Mouse (Mus musculus) limb, embryonic 11.5 days (tissue): ENCODE measurements around the gene Ptbp3. TPM values are rescaled to one million over a fixed set of nuclear protein-coding genes. Genes with fewer than 3 reads are reported as not detected.

Experiments used
- ATAC-seq: fragments of 200-750 bp; cut with Nextera tagmentation; 2 replicates; pipeline ENCODE4 v1.8.0; 2017; ENCODE audit warnings: low read depth; ENCODE audit not compliant: insufficient number of reproducible peaks, low FRiP score, low TSS enrichment
- DNase-seq: peaks from one replicate; pipeline ENCODE4 v3.0.0-alpha.2; 2015; ENCODE audit warnings: low spot score
- H3K27ac ChIP-seq: fragments of 300-500 bp; sonication (generic); replicated peaks from 2 replicates; pipeline ENCODE4 v1.5.1; 2014; ENCODE audit warnings: low read depth, mild to moderate bottlenecking, low read length
- H3K27me3 ChIP-seq: fragments of 300-500 bp; sonication (generic); 2 replicates; pipeline ENCODE4 v1.6.1; 2014; ENCODE audit warnings: mild to moderate bottlenecking, low read length, mixed read lengths; ENCODE audit not compliant: control insufficient read depth, insufficient read depth
- H3K36me3 ChIP-seq: fragments of 300-500 bp; sonication (generic); 2 replicates; pipeline ENCODE4 v1.6.1; 2014; ENCODE audit warnings: mild to moderate bottlenecking, low read length, moderate library complexity, mixed read lengths; ENCODE audit not compliant: control insufficient read depth, insufficient read depth
- H3K4me1 ChIP-seq: fragments of 300-500 bp; sonication (generic); 2 replicates; pipeline ENCODE4 v1.6.1; 2014; ENCODE audit warnings: low read length, mixed read lengths; ENCODE audit not compliant: control insufficient read depth, insufficient read depth
- H3K4me2 ChIP-seq: fragments of 300-500 bp; sonication (generic); 2 replicates; pipeline ENCODE4 v1.6.1; 2014; ENCODE audit warnings: low read depth, mild to moderate bottlenecking, moderate library complexity; ENCODE audit not compliant: severe bottlenecking
- H3K4me3 ChIP-seq: fragments of 300-500 bp; sonication (generic); 2 replicates; pipeline ENCODE4 v1.5.1; 2014; ENCODE audit warnings: low read depth, low read length
- H3K9ac ChIP-seq: fragments of 300-500 bp; sonication (generic); 2 replicates; pipeline ENCODE4 v1.6.1; 2014; ENCODE audit warnings: mild to moderate bottlenecking, low read length
- H3K9me3 ChIP-seq: fragments of 300-500 bp; sonication (generic); 2 replicates; pipeline ENCODE4 v1.6.1; 2016; ENCODE audit warnings: low read length; ENCODE audit not compliant: control insufficient read depth
- WGBS: fragments of 180-500 bp; shearing (Covaris S2); extraction: QIAGEN DNeasy Blood & Tissue Kit; methylation state at CpG from one replicate; pipeline ENCODE4 v1.1.7; 2014; 5-methylcytosine and 5-hydroxymethylcytosine counted together
- polyA plus RNA-seq: library from polyadenylated mRNA; unstranded; fragments of >200 nt; fragmentation: Nextera tagmentation; extraction: Ambion mirVana; gene quantifications from 2 replicates; pipeline ENCODE4 v1.2.1, GENCODE M21; 2014

Ptbp3 gene
- polyA plus RNA-seq, 1 experiment from 2014 or later: 47.7 TPM

DNA sequence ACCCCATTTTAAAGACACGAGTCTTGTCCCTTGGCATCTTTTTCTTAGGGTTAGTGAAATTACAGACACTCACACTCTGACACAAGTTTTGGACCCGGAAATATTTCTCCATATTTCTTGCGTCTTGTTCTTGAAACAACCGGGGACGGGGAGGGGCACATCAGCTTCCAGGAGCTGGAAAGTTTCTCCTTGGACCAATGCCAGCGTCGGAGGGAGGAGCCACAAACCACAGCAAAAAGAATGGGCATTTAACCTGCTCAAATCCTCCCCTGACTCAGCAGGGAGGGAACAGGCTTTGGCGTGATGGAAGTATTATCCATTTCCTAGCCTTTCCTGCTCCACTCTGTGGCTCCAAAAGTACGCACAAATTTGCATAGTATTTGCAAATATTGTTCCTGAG, 91.2 kb downstream of the Ptbp3 start:
- H3K9me3 ChIP-seq: no peaks in the 10 kb centered on the region
- H3K4me3 ChIP-seq: no peak overlapping the region
- H3K36me3 ChIP-seq: no peaks in the 10 kb centered on the region
- no peaks in the 10 kb centered on the region for H3K27me3 ChIP-seq
- no peak overlapping the region for H3K9ac ChIP-seq
- no peak for DNase-seq
- no peak for ATAC-seq
- WGBS: 56% methylated on average over 9 of the region's 9 CpGs
- no peak overlapping the region for H3K27ac ChIP-seq
- H3K4me2 ChIP-seq: no peak overlapping the region
- 0 out of 2 replicates have a peak, but pooled peaks cover 2% of the 10 kb centered on the region for H3K4me1 ChIP-seq

DNA sequence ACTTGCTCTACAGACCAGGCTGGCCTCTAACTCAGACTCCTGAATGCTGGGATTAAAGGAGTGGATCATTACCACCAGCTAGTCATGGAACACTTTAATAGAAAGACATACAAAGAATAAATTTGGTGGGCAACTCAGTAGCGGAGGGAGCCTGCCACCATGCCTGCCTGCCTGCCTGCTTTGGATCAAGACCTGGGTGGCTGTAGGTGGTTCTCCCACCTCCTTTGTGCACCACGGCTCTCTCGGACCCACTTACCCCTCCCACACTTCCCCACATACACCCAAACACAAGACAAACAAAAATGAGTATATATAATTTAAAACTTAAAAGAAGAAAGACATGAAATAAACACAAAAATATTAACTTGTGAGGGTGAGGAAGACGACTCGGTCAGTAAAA, 92.1 kb downstream of the Ptbp3 start:
- H3K9ac ChIP-seq: no peak overlapping the region
- H3K4me1 ChIP-seq: 0 out of 2 replicates have a peak, but pooled peaks cover 2% of the 10 kb centered on the region
- WGBS: 90% methylated on average over 5 of the region's 5 CpGs
- H3K4me2 ChIP-seq: no peak overlapping the region
- H3K36me3 ChIP-seq: no peaks in the 10 kb centered on the region
- no peaks in the 10 kb centered on the region for H3K27me3 ChIP-seq
- DNase-seq (no peak), ATAC-seq (no peak)
- H3K9me3 ChIP-seq: no peaks in the 10 kb centered on the region
- H3K4me3 ChIP-seq: no peak overlapping the region
- H3K27ac ChIP-seq: no peak overlapping the region

DNA sequence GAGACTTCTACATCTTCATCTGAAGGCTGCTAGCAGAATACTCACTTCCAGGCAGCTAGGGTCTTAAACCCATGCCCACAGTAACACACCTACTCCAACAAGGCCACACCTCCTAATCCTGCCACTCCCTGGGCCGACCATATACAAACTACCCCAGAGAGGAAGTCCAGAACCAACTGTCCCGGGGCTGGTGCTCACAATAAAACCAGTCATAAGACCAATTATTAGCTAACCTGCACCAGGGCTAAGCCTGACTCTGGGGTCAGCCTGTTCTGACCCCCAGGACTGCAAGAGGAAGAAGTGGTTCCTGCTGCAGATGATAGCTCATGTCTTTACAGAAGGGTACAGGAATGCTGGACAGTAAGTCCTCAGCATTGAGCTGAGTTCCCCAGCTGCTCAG, 93.7 kb downstream of the Ptbp3 start:
- Histone ChIP-seq H3K27ac (no peak overlapping the region), H3K4me1 (0 out of 2 replicates have a peak, but pooled peaks cover 2% of the 10 kb centered on the region), H3K9ac (no peak overlapping the region), H3K4me3 (no peak overlapping the region), H3K4me2 (no peak overlapping the region), H3K36me3 (no peaks in the 10 kb centered on the region), H3K9me3 (no peaks in the 10 kb centered on the region), H3K27me3 (no peaks in the 10 kb centered on the region)
- 57% methylated on average over 2 of the region's 2 CpGs for WGBS
- DNase-seq (peak; percentile 19), ATAC-seq (no peak)

DNA sequence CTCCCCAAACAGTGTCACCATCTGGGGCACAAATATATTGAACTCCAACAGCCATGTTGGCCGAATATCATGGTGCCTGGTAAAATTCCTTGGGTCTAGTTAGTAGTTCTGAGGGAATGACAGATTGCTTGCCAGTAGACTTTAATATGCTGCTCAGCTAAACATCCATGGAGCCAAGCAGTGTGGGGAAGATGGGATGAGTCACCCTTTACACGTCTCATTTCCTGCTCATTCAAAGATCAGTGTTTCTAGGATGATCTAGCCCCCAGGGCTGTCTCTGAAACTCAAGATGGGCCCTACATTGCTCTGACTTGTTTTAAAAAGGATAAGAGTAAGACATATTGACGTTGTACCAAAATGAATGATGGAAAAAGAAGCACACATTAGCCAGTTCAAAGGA, 95.1 kb downstream of the Ptbp3 start:
- Histone ChIP-seq H3K36me3 (no peaks in the 10 kb centered on the region), H3K4me1 (no peaks in the 10 kb centered on the region), H3K9ac (no peak overlapping the region), H3K4me3 (no peak overlapping the region), H3K27me3 (no peaks in the 10 kb centered on the region), H3K4me2 (no peak overlapping the region), H3K9me3 (no peaks in the 10 kb centered on the region), H3K27ac (no peak overlapping the region)
- DNase-seq: no peak
- no peak for ATAC-seq
- WGBS: 70% methylated on average over 3 of the region's 3 CpGs

DNA sequence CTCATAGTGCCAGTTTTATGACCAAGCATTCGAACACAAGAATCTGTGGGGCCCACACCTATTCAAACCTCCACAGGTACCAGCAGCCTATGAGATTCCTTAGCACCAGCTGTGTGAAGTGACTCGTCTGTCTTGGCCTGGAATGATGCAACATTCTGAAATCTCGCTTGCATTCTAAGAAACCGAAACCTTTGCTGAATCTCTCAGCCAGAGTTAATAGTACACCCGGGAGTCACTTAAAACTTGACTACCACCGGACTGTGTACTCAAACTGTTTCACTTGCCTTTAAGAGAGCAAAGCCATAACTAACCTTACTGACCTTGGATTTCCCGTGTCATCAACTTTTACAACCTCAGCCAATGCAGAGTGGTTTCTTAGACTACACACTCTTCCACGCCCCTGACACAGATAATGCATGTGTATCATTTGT, 96.6 kb downstream of the Ptbp3 start:
- DNase-seq: no peak
- 55% methylated on average over 8 of the region's 8 CpGs for WGBS

DNA sequence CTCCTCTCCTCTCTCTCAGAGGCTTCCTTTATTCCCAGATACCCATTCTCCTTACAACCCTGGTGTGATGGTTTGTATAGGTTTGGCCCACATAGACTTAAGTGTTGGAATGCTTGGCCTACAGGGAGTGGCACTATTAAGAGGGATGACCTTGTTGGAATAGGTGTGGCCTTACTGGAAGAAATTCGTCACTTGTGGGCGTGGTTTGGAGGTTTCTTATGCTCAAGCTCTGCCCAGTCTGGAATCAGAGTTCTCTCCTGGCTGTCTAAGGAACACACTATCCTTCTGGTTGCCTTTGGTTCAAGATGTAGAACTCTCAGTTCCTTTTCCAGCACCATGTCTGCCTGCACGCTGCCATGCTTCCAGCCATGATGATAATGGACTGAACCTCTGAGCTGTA, 98.3 kb downstream of the Ptbp3 start:
- DNase-seq (no peak), ATAC-seq (no peak)
- Histone ChIP-seq H3K27ac (no peak overlapping the region), H3K4me3 (no peak overlapping the region), H3K9me3 (no peaks in the 10 kb centered on the region; the same call in 1 of the 2 replicates), H3K4me2 (no peak overlapping the region), H3K36me3 (no peaks in the 10 kb centered on the region), H3K27me3 (no peaks in the 10 kb centered on the region), H3K4me1 (no peaks in the 10 kb centered on the region), H3K9ac (no peak overlapping the region)
- WGBS: 84% methylated on average over 3 of the region's 3 CpGs

More for the DNA sequence above, 96.6 kb downstream of the Ptbp3 start:
- no peaks in the 10 kb centered on the region for H3K4me1 ChIP-seq
- H3K27me3 ChIP-seq: no peaks in the 10 kb centered on the region
- ATAC-seq: no peak
- H3K9ac ChIP-seq: no peak overlapping the region
- H3K27ac ChIP-seq: no peak overlapping the region
- H3K36me3 ChIP-seq: no peaks in the 10 kb centered on the region
- no peak overlapping the region for H3K4me2 ChIP-seq
- no peak overlapping the region for H3K4me3 ChIP-seq
- H3K9me3 ChIP-seq: no peaks in the 10 kb centered on the region

DNA sequence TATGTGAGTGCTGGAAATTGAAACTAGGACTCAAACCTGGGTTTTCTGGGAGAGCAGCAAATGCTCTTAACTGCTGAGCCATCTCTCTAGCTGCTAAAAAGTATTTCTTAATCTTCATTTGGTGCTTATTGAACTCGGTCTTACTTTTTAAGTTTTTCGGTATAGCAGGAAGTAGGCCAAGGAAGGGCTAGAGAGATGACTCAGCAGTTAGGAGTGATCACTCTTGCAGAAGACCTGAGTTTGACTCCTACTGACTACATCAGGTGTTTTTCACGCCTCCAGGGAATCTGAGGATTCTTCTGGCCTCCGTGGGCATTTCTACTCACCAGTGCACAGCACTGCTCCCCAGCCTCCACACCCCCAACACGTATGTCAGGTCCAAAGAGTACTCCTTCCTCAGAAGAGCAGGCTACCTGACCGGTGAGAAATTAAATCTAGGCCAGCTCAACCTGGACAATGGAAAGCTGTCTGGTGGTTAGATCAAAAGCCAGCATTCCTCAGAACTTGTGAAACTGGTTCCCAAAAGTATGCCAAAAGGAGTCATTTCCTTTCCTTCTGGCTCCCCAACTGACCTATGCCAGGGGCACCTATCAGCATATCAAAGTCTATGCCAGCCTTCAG, 98.8 kb downstream of the Ptbp3 start:
- 82% methylated on average over 6 of the region's 6 CpGs for WGBS
- H3K27ac ChIP-seq: no peak overlapping the region
- H3K4me3 ChIP-seq: no peak overlapping the region
- no peak for ATAC-seq
- DNase-seq: no peak
- H3K9ac ChIP-seq: no peak overlapping the region
- 0 out of 2 replicates have a peak, but pooled peaks cover 3% of the 10 kb centered on the region for H3K4me1 ChIP-seq
- H3K36me3 ChIP-seq: no peaks in the 10 kb centered on the region
- H3K4me2 ChIP-seq: no peak overlapping the region
- H3K27me3 ChIP-seq: no peaks in the 10 kb centered on the region
- H3K9me3 ChIP-seq: no peaks in the 10 kb centered on the region; the same call in 1 of the 2 replicates

DNA sequence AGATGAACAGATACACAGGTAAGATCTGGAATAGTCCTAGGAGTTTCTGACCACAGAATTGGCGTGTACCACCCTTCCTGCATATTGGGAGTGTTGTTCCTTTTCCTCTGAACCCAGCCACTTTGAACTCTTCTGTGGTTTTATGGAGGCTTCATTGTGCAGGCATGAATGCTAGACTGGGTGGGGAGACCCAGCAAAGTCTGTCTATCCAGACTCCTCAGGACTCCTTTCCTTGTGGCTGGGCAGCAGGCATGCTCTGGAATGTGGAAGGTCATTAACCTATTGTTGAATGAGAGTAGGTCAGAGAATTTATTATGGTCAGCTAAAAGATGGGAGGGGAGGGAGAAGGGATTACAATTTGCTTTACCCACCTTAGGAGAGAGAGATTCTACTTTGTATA, 101.9 kb downstream of the Ptbp3 start:
- Histone ChIP-seq H3K36me3 (no peaks in the 10 kb centered on the region), H3K9ac (no peak overlapping the region), H3K4me2 (no peak overlapping the region), H3K9me3 (no peaks in the 10 kb centered on the region; the same call in 1 of the 2 replicates), H3K4me1 (0 out of 2 replicates have a peak, but pooled peaks cover 3% of the 10 kb centered on the region), H3K27me3 (no peaks in the 10 kb centered on the region), H3K27ac (no peak overlapping the region), H3K4me3 (no peak overlapping the region)
- no peak for DNase-seq
- 85% methylated on average over 1 of the region's 1 CpGs for WGBS
- ATAC-seq: no peak

DNA sequence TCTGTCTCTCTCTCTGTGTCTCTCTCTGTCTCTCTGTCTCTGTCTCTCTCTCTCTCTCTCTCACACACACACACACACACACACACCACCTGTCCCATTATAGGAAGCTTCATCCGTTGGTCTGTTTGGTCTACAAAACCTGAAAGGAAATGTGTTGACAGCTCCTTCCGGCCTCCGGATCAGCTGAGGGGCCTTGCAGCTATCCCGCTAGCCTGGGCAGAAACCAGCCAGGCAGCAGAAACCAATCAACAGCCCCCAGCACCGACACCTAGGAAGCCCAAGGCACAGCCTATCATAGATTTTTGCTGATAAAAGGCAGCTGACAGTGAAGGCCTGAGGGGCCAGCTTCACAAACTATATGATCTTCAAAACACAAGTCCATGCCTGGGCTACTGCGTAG, 103.6 kb downstream of the Ptbp3 start:
- Histone ChIP-seq H3K4me3 (no peak overlapping the region), H3K4me2 (no peak overlapping the region), H3K9me3 (no peaks in the 10 kb centered on the region; the same call in 1 of the 2 replicates), H3K27me3 (no peaks in the 10 kb centered on the region), H3K4me1 (0 out of 2 replicates have a peak, but pooled peaks cover 3% of the 10 kb centered on the region), H3K27ac (no peak overlapping the region), H3K36me3 (no peaks in the 10 kb centered on the region), H3K9ac (no peak overlapping the region)
- ATAC-seq (no peak), DNase-seq (no peak)
- whole genome bisulfite sequencing: 61% methylated on average over 6 of the region's 6 CpGs
